Mouse (Mus musculus) embryonic fibroblast, embryonic 13.5 days (primary cell): ENCODE measurements at regions not wholly inside any gene's neighbourhood (a gene's known extent, or its start where the extent isn't known, plus 50 kb on each side); places are given as distances from the start of the nearest gene placed in this dataset.

Experiments used
- CTCF ChIP-seq: IDR thresholded peaks from 2 replicates; pipeline ENCODE4 v1.5.1; 2011; ENCODE audit warnings: mild to moderate bottlenecking, control low read depth, low read length, moderate library complexity, borderline replicate concordance; ENCODE audit not compliant: insufficient read depth
- POLR2A ChIP-seq: IDR thresholded peaks from 2 replicates; pipeline ENCODE4 v1.6.1; 2011; ENCODE audit warnings: low read depth, mild to moderate bottlenecking, control low read depth, low read length, moderate library complexity

DNA sequence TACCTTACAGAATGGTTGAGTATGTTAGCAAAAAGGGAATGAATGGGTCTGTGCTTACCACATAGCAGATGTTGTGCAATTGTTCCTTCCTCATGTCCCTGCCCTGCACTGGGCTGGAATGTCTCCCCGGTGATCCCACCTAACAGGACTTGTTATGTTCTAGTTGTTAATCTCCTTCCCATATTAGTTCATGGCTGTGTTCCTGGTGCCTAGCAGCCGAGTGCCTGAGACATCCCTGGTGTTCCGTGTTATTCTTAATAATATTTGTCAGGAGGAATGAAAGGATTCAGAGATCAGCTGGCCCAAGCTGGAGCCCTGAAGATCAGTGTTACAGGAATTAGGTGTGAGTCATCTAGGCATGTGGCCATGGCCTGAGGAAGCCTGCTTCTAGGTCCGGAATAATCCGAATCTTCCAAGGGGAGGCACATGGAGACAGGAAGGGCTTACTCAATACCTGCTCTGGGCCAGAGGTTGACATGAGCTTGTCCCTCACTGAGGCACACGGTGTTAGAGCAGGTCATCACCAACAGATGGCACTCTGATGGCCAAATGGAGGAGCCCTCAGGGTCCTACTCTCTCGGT lies 171.2 kb downstream of the 4933412E24Rik start:
- TF ChIP-seq CTCF: peak; percentile 10; the same call in 1 of the 2 replicates
- no peak for TF ChIP-seq POLR2A
